Mouse (Mus musculus): ENCODE data around the gene Rapgef1. TPM values are rescaled to one million over a fixed set of nuclear protein-coding genes. Genes with fewer than 3 reads are reported as not detected.
A peak's percentile ranks its signal among the peaks of the same experiment; 100 is the strongest.

Gene Rapgef1
- total and polyA plus RNA-seq, 3 experiments: 86.5 to 185 (median 170) TPM

GRCm38 (mm10) chr2:29768901-29769300, 149.4 kb downstream of the Rapgef1 start:
- H3K27ac ChIP-seq (ENCODE audit: insufficient read depth, low read depth): no peak overlapping the region
- dilution Hi-C loops (cut with MboI; ENCODE audit: extremely low pct_ligation_motif_present, extremely low pct_unique_long_range_greater_than_20kb, low sequenced_read_pairs) (no loop called here), in situ Hi-C loops (cut with MboI; ENCODE audit: low pct_ligation_motif_present, low pct_unique_long_range_greater_than_20kb, low sequenced_read_pairs) (loop anchor here (10.0 kb wide), 2 partner anchors 96 to 156 kb away; partner anchors contain the start of gene Cercam)
- H3K4me2 ChIP-seq (ENCODE audit: insufficient read depth, low read depth, poor library complexity, severe bottlenecking): no peak overlapping the region
- DNase-seq (ENCODE audit: extremely low read depth): no peak
- peaks cover 13% of the 10 kb centered on the region for H3K9me3 ChIP-seq (replicated peaks; ENCODE audit: low read length)
- no peak overlapping the region for H3K4me3 ChIP-seq (replicated peaks in 1 of 3; ENCODE audit: low read depth in 2 of 3, low read length in 2 of 3, poor library complexity in 1 of 3)
- H3K36me3 ChIP-seq (replicated peaks in 1 of 2; ENCODE audit: control insufficient read depth in 1 of 2, insufficient read depth in 1 of 2, low read length in 1 of 2): peaks cover 0 to 25% of the 10 kb centered on the region in 2 experiments
- no peak overlapping the region for H3K9ac ChIP-seq (ENCODE audit: insufficient read depth, low read depth)
- peaks cover 3% of the 10 kb centered on the region for H3K27me3 ChIP-seq (replicated peaks)
- H3K79me2 ChIP-seq (replicated peaks; ENCODE audit: control insufficient read depth, extremely low read depth, insufficient read depth, poor library complexity, severe bottlenecking): no peaks in the 10 kb centered on the region
- H3K4me1 ChIP-seq (ENCODE audit: control insufficient read depth in 1 of 2, insufficient read depth in 2 of 2): no peaks in the 10 kb centered on the region
- TF ChIP-seq SMC3 (IDR thresholded peaks at IDR 0.05; ENCODE audit: low read depth, low read length) (no peak), CHD2 (IDR thresholded peaks at IDR 0.05; ENCODE audit: low read length) (no peak), JUND (conservative IDR thresholded peaks at IDR 0.05; ENCODE audit: low read depth, low read length) (no peak), MAX (IDR thresholded peaks at IDR 0.05; ENCODE audit: low read length) (no peak), KAT2A (IDR thresholded peaks at IDR 0.05; ENCODE audit: insufficient replicate concordance, low read length) (no peak), USF1 (IDR thresholded peaks at IDR 0.05; ENCODE audit: low read depth, low read length) (no peak), HCFC1 (IDR thresholded peaks at IDR 0.05; ENCODE audit: low read depth, low read length) (no peak), IRF4 (IDR thresholded peaks at IDR 0.05; ENCODE audit: low read depth, low read length) (no peak), MAZ (IDR thresholded peaks at IDR 0.05; ENCODE audit: low read depth, low read length) (no peak)

- no peak for DNase-seq (ENCODE audit: extremely low read depth)
- Histone ChIP-seq H3K27me3 (replicated peaks) (no peaks in the 10 kb centered on the region), H3K9ac (ENCODE audit: insufficient read depth, low read depth) (no peak overlapping the region), H3K4me3 (replicated peaks in 1 of 3; ENCODE audit: low read depth in 2 of 3, low read length in 2 of 3, poor library complexity in 1 of 3) (no peak overlapping the region), H3K36me3 (replicated peaks in 1 of 2; ENCODE audit: control insufficient read depth in 1 of 2, insufficient read depth in 1 of 2, low read length in 1 of 2) (peaks cover 0 to 34% of the 10 kb centered on the region in 2 experiments), H3K79me2 (replicated peaks; ENCODE audit: control insufficient read depth, extremely low read depth, insufficient read depth, poor library complexity, severe bottlenecking) (no peaks in the 10 kb centered on the region), H3K4me1 (ENCODE audit: control insufficient read depth in 1 of 2, insufficient read depth in 2 of 2) (no peaks in the 10 kb centered on the region), H3K4me2 (ENCODE audit: insufficient read depth, low read depth, poor library complexity, severe bottlenecking) (no peak overlapping the region), H3K27ac (ENCODE audit: insufficient read depth, low read depth) (no peak overlapping the region), H3K9me3 (replicated peaks; ENCODE audit: low read length) (peaks cover 13% of the 10 kb centered on the region)
- TF ChIP-seq ZC3H11A (IDR thresholded peaks at IDR 0.05; ENCODE audit: low read depth, low read length) (no peak), USF1 (IDR thresholded peaks at IDR 0.05; ENCODE audit: low read depth, low read length) (no peak), CTCF (conservative IDR thresholded peaks at IDR 0.05 in 1 of 2, IDR thresholded peaks at IDR 0.05 in 1 of 2; ENCODE audit: low read depth in 2 of 2, low read length in 2 of 2) (peak in 1 of 2 experiments; percentile 27; a peak in 2 of 4 replicates), ZKSCAN1 (IDR thresholded peaks at IDR 0.05; ENCODE audit: borderline replicate concordance, low read depth, low read length) (no peak)
- in situ Hi-C loops (cut with MboI; ENCODE audit: low pct_ligation_motif_present, low pct_unique_long_range_greater_than_20kb, low sequenced_read_pairs) (no loop called here), dilution Hi-C loops (cut with MboI; ENCODE audit: extremely low pct_ligation_motif_present, extremely low pct_unique_long_range_greater_than_20kb, low sequenced_read_pairs) (no loop called here)
Observed at GRCm38 (mm10) chr2:29770162-29770561, 150.6 kb downstream of the Rapgef1 start.

GRCm38 (mm10) chr2:29771611-29772461, 152.3 kb downstream of the Rapgef1 start:
- Histone ChIP-seq H3K27ac (ENCODE audit: insufficient read depth, low read depth) (no peak overlapping the region), H3K4me2 (ENCODE audit: insufficient read depth, low read depth, poor library complexity, severe bottlenecking) (no peak overlapping the region), H3K27me3 (replicated peaks) (no peaks in the 10 kb centered on the region), H3K9ac (ENCODE audit: insufficient read depth, low read depth) (no peak overlapping the region), H3K4me1 (ENCODE audit: control insufficient read depth in 1 of 2, insufficient read depth in 2 of 2) (no peaks in the 10 kb centered on the region), H3K4me3 (replicated peaks in 1 of 3; ENCODE audit: low read depth in 2 of 3, low read length in 2 of 3, poor library complexity in 1 of 3) (no peak overlapping the region), H3K36me3 (replicated peaks in 1 of 2; ENCODE audit: control insufficient read depth in 1 of 2, insufficient read depth in 1 of 2, low read length in 1 of 2) (peaks cover 6 to 48% of the 10 kb centered on the region in 2 experiments), H3K9me3 (replicated peaks; ENCODE audit: low read length) (peaks cover 8% of the 10 kb centered on the region), H3K79me2 (replicated peaks; ENCODE audit: control insufficient read depth, extremely low read depth, insufficient read depth, poor library complexity, severe bottlenecking) (no peaks in the 10 kb centered on the region)
- TF ChIP-seq MYC (IDR thresholded peaks at IDR 0.05; ENCODE audit: low read depth, low read length) (no peak), USF2 (conservative IDR thresholded peaks at IDR 0.05; ENCODE audit: low read depth, low read length) (no peak), MAFK (IDR thresholded peaks at IDR 0.05; ENCODE audit: insufficient replicate concordance, low read length) (no peak), ZMIZ1 (IDR thresholded peaks at IDR 0.05; ENCODE audit: low read depth, low read length) (no peak)
- dilution Hi-C loops (cut with MboI; ENCODE audit: extremely low pct_ligation_motif_present, extremely low pct_unique_long_range_greater_than_20kb, low sequenced_read_pairs) (no loop called here), in situ Hi-C loops (cut with MboI; ENCODE audit: low pct_ligation_motif_present, low pct_unique_long_range_greater_than_20kb, low sequenced_read_pairs) (no loop called here)
- no peak for DNase-seq (ENCODE audit: extremely low read depth)

All from CH12.LX (cell line).